Mouse (Mus musculus) embryonic fibroblast, embryonic 13.5 days (primary cell): Measurements from ENCODE around the gene Setd6.

Experiments used
- CTCF ChIP-seq: IDR thresholded peaks from 2 replicates; pipeline ENCODE4 v1.5.1; 2011; ENCODE audit warnings: mild to moderate bottlenecking, control low read depth, low read length, moderate library complexity, borderline replicate concordance; ENCODE audit not compliant: insufficient read depth
- POLR2A ChIP-seq: IDR thresholded peaks from 2 replicates; pipeline ENCODE4 v1.6.1; 2011; ENCODE audit warnings: low read depth, mild to moderate bottlenecking, control low read depth, low read length, moderate library complexity

GRCm38 (mm10) chr8:95704538-95704937 is 11.1 kb upstream of the Setd6 start:
- no peak for TF ChIP-seq POLR2A
- no peak for TF ChIP-seq CTCF
